Mouse (Mus musculus) forelimb bud, embryonic 11.5 days (tissue): ENCODE results near the gene Txndc11.

Source experiments
- DNase-seq: peaks from one replicate; pipeline ENCODE4 v3.0.0-alpha.2; 2012; ENCODE audit warnings: low read depth, low spot score

Gene Txndc11

GRCm38 (mm10) chr16:11109198-11109740, 25.2 kb downstream of the Txndc11 start:
- no peak for DNase-seq

GRCm38 (mm10) chr16:11104905-11105304, 29.5 kb downstream of the Txndc11 start:
- no peak for DNase-seq

- DNase-seq = no peak
Measured at GRCm38 (mm10) chr16:11097301-11097700, 37.1 kb downstream of the Txndc11 start.

- DNase-seq = no peak
Measured at GRCm38 (mm10) chr16:11093717-11094386, 40.6 kb downstream of the Txndc11 start.

GRCm38 (mm10) chr16:11092523-11092922, 41.9 kb downstream of the Txndc11 start:
- no peak for DNase-seq

- DNase-seq = no peak
Measured at GRCm38 (mm10) chr16:11092061-11092460, 42.4 kb downstream of the Txndc11 start.

- no peak for DNase-seq
Measured at GRCm38 (mm10) chr16:11090836-11091570, 43.4 kb downstream of the Txndc11 start.

GRCm38 (mm10) chr16:11086856-11087588, 47.4 kb downstream of the Txndc11 start:
- no peak for DNase-seq

GRCm38 (mm10) chr16:11086299-11086698, 48.2 kb downstream of the Txndc11 start:
- no peak for DNase-seq

- no peak for DNase-seq
Measured at GRCm38 (mm10) chr16:11084181-11084580, 50.3 kb downstream of the Txndc11 start.

GRCm38 (mm10) chr16:11078216-11078869, 56.1 kb downstream of the Txndc11 start:
- DNase-seq = no peak

GRCm38 (mm10) chr16:11077601-11078201, 56.7 kb downstream of the Txndc11 start:
- no peak for DNase-seq

- DNase-seq = no peak
Measured at GRCm38 (mm10) chr16:11073060-11073459, 61.4 kb downstream of the Txndc11 start.

- no peak for DNase-seq
Measured at GRCm38 (mm10) chr16:11072454-11072853, 62.0 kb downstream of the Txndc11 start.

- DNase-seq = no peak
Measured at GRCm38 (mm10) chr16:11071887-11072286, 62.6 kb downstream of the Txndc11 start.

GRCm38 (mm10) chr16:11071176-11071575, 63.3 kb downstream of the Txndc11 start:
- no peak for DNase-seq

- no peak for DNase-seq
Measured at GRCm38 (mm10) chr16:11069710-11070420, 64.6 kb downstream of the Txndc11 start.

- no peak for DNase-seq
Measured at GRCm38 (mm10) chr16:11069271-11069670, 65.2 kb downstream of the Txndc11 start.

- DNase-seq = no peak
Measured at GRCm38 (mm10) chr16:11068666-11069065, 65.8 kb downstream of the Txndc11 start.

GRCm38 (mm10) chr16:11066833-11067191, 67.6 kb downstream of the Txndc11 start:
- peak; percentile 69 for DNase-seq
